Mouse (Mus musculus) cerebellum, adult 9-11 months (tissue): ENCODE measurements around the gene Camk1d.
"Not testable (repeated sequence)": the region's sequence is repeated elsewhere in the genome, so short reads cannot be mapped to it uniquely, and the experiment has no call there.

ENCODE experiments used
- DNase-seq: peaks from one replicate; pipeline ENCODE4 v3.0.0; 2022

The Camk1d gene

DNA sequence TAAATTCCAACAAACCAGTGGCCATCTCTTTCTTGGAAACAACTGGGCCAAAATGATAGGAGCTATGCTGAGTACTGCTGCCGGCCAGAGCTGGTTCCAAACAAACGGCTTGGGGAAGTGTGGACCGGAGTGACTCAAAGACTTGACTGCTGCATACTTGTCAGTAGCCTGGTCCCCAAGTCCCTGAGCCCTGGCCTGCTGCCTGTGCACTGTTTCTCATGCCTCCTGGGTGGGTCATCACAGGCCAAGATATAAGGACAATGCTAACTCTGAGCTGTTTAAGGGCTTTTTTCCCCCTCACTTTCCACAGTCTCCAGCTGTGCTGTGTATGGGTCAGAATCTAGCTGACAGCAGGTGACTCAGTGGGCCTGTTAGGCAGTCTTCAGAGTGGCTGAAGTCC is 409.2 kb downstream of the Camk1d start:
- no peak for DNase-seq

DNA sequence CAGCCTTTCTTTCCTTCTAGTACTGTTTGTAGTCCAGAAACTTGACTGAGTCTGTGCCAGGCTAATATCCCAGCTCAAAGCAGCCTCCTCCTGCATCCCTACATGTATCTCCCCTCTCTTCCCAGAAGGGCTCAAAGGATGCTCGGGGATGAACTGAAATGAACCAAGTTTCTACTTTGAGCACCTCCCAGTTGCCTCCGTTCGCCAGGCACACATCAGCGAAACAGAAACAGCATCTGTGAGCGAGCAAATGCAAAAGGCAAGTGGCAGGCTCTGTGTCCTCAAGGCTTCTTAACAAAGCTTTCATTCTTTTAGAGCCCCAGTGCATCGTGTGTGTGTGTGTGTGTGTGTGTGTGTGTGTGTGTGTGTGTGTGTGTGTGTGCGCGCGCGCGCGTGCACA is 409.9 kb downstream of the Camk1d start:
- DNase-seq: no peak

DNA sequence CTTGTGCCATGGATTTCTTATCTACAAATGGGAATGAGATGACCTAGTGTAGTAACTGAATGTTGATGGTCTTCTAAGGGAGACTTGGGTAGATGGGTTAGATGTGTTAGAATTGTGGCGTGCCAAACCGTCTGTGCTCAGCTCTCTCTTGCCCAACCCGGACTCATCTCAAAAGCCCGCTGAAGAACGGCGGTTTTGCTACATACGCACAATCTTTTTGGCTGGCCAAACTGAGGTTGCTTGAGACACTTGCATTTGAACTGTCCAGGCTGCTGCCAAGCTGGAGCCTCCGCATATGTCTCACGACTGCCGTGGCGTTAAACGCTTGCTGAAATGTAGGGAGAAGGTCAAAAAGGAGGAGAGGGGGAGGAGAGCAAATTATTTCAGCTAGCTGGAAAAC is 413.0 kb downstream of the Camk1d start:
- no peak for DNase-seq

DNA sequence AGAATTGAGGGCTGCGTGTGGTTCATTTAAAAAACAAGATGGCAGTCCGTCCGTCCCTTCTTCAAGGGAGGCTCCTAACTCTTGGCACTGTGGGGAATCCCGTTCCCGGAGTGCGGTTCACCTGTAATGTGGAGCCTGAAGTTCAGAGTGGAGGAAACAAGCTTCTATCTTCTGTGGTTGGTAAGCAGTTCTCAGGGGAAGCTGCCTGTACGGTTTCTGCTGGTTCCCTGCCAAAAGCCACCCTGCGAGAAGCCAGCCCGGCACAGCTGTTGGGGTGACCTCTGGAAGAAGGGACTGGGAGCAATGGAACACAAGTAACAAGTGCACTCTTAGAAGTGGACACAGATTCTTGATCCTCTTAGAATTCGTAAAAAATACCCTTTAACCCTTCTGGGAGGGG is 416.2 kb downstream of the Camk1d start:
- no peak for DNase-seq

DNA sequence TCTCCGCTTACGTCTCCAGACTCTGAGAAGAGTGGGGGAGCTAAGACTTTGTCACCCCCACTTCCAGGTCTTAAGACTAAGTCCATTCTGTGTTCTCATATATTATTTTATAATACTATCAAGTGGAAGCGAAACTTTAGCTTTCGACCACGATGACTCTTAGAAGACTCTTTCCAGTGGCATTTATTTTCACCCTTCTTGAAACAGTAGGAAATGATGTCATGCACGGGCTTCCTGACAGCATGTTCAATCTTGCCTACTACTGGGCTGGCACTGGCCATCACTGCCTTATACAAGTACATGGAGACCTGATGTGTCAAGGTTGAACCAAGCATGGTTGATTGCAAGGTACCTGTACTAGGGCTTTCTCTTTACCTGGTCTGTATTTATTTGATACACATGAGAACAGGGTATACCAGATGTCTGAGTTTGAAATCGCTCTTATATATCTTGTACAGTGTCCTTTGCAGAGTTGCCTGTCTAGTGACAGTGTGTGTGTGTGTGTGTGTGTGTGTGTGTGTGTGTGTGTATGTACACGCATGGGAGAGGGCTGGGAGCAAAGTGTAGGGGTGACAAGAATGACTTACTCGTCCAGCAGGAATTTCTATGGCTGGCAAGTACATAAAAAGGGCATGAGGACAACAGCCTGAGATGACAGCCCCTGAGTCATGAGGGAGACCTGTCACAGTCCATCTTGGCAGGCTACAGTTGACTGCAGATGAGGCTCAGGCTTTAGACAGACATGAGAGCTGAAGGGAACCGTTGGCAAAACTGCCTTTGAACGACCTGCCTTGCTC is 417.4 kb downstream of the Camk1d start:
- no peak for DNase-seq

DNA sequence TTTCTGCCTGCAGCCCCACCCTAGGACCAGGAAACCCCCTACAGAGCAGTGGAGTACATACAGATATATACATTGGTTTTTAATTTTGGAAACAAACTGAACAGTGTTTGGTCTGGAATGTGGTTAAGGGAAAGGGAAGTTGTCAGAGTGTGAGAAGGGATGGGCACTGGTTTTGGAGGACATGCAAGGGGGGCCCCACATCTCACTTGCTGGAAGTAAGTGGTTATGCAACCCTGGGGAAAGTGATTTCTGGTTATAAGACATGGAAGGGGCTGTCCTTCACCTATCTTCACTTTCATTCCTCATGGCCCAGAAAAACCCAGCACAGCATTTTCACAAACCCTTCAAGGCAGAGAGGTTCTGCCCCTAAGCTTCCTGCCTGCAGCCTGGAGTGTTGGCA is 419.2 kb downstream of the Camk1d start:
- DNase-seq: no peak

DNA sequence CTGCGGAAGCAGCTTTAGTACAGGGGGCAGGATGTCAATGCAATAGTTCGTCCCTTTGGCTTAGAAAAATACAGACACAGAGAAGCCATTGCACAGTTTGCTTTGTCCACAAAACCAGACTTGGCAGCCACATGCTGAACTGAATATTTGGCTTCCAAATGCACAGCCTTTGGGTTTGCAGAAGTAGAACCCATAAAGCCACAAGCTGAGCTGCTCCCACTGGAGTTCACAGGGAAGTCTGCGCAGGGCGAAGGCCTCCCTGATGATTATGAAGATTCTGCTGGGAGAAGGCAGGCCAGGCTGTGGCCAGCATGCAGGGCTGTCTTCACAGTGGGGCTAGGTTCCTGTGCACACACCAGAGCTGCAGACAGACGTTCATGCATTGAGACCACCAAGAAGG is 419.9 kb downstream of the Camk1d start:
- no peak for DNase-seq

DNA sequence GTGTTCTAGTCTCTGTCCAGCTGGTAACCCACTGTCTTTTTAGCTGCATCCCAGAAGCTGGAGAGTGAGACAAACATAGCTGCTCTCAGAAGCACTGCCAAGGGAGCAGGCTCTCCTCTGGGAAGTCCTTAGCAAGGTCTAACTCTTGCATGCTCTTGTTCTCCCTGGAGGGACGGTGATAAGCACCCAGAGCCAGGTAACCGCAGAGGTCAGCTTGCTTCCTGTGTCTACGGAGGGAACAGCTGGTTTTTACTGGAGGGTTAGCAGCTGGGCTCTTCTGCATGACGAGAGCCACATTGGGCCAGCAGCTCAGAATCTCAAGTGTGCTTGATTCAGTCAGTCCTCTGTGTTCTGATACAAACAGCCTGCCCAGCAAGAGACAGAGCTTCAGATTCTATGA is 425.7 kb downstream of the Camk1d start:
- no peak for DNase-seq

DNA sequence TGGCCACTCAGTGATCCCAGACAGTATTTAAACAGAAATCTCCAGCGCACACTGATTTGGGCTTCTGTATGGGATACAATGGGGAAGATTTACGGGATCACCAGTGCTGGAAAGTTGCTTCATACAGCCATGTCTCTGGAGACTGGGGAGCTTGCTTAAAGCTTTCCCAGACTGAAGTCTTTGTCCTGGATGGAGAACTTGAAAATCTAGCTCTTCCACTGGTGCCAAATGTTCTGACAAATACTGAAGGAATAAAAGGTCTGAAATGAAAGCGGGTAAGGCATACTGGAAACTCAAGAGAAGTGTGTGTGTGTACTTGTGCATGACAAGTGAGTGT is 427.3 kb downstream of the Camk1d start:
- DNase-seq: no peak

DNA sequence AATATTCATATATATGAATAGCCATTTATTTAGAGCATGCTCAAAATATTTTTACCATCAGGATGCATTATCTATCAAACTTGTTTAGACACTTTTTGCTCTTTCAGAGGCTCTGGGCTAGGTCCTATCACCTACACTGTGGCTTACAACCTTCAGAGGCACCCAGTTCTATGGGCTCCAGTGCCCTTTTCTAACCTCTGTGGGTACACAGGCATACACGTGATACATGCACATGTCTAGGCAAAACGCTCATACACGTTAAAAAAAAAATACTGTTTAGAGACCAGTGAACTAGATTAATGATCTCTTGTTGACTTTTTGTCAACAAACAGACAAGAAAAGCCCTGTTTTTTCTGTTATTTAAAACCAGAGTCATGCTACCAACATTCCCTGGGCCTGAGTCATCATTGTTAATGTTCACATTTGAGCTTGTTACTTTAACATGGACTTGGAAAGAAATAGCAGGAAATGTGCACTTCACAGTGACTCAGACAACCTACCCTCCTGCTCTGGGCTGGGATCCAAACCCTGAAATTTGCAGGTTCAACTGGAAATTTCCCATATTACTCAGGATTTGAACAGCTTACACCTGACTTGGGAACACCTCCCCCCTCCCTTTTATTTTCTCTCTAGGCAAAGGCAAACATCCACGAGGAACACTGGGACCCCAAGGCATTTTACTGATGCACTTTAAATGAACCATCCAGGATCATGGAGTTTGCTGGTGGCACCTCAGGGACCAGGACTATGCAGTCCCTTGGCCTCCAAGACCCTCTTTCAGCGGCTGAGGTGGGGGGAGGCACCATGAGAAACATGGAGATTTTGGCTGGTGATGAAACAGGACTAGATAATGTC is 427.9 kb downstream of the Camk1d start:
- DNase-seq: no peak

DNA sequence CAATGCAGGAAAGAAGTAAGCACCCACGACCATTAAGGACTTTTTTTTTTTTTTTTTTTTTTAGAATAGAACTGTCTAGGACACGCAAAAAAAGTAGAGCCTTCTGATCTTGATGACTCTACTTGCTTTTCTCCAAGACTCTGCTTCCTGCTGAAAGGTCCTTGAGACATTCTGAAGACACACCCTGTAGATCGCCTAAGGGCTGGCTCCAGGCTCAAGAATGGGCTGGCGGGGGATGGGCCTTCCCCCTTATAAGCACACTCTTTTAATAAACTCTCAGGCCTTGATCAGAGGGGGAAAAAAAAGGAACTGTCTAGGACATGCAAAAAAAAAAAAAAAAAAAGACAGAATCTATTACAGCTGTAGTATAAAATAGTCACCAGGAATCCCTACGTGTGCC is 430.0 kb downstream of the Camk1d start:
- DNase-seq: no peak

DNA sequence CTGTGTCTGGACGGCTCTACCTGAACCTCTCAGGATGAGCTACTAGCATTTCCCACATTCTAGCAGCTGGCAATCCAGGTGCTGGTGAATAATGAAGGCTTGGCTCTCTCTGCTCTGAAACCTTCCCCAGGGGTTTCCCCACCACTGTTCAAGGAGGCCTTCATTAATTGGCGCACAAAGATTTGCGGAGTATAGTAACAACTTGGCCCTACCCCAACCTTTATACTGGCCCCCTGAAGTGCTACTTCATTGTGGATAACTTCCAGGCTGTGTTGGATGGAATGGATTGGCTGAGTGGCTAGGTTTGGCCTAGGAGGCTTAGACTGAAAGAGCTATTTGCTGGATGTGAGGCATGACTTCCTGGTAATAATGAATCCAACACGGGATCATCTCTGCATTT is 431.7 kb downstream of the Camk1d start:
- DNase-seq: no peak

DNA sequence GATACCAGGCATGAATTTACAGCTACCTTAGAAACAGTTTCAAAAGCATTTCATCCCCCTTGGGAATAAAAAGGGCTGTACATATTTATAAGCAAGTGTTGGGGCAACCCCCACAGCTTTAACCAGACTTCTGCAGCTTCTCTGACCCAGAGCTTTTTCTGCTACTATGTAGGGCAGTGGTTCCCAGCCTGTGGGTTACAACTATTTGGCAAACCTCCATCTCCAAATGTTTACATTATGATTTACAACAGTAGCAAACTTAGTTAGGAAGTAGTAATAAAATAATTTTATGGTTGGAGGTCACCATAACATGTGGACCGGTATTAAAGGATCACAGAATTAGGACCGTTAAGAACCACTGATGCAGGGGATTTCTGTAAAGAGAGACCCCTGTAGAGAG is 446.3 kb downstream of the Camk1d start:
- DNase-seq: no peak

DNA sequence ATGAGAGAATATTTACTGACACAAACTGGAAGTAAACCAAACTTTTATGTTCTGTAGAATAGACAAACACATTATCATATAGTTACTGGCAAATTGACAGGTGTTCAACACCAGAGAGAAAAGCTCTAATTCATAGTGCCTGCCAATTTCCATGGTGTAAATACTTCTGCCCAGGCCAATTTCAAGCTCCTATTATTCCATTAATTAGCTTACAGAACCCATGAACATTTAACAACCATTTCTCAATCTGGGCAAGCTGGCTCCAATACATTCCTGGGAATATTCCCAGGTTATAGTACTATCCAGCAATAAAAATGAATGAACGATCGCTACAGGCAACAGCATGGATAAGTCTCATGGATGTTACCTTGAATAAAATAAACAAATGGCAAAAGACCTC is 452.0 kb downstream of the Camk1d start:
- DNase-seq: no peak

DNA sequence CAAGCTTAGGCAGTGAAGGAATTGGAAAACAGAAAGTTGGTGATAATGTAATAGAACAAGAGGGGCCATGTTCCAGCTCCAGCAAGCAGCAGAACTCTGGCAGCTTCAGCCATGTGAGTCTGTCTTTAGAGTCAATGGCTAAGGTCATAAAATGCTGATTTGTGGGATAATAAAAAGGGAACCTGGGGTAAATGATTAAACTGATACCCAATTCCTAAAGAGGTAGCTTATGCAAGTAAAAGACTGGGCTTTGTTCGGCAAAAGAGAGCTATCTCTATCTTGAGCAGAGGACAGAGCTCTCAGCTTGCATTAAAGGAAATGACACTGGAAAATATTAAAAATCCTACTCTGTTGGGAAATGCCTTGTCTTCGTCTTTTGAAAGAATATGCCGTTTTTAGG is 456.1 kb downstream of the Camk1d start:
- DNase-seq: no peak

DNA sequence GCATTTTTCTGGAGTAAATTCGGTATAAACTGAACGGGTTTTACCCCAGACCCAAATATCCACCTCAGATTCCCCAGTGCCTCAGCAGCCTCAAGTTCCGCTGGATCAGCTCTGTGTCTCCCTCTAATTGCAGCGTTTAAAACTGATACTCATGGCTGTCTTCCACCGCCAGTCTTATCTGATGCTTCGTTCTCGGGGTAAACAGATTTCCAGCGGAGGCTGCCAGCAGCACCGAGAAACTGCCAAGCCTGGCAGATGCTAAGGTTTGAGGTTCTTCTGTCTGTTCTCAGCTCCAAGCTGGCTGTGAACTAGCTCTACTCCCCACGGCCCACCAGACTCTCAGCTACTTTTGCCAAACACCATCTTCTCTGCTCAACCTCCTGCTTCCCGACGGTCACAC is 464.3 kb downstream of the Camk1d start:
- DNase-seq: peak; percentile 33

DNA sequence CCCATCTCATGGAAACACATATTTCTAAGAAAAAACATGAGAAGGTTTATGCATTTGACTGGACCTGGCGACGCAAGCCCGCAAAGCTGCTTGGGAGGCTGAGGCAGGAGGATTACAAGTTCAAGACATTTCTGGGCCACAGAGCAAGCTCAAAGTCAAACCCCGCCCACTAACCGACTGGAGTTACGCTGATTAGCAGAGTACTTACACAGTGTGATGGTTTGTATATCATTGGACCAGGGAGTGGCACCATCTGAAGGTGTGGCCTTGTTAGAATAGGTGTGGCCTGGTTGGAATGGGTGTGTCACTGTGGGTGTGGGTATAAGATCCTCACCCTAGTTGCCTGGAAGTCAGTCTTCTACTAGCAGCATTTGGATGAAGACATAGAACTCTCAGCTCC is 465.1 kb downstream of the Camk1d start:
- not testable (repeated sequence) for DNase-seq
